Mouse (Mus musculus): Measurements from ENCODE around the gene Gm7075.

Gm7075 gene

GRCm38 (mm10) chr10:63428243-63429022, 6.8 kb upstream of the Gm7075 start:
- no peak for TF ChIP-seq GATA4 (IDR thresholded peaks at IDR 0.05; ENCODE audit: insufficient replicate concordance, low read length)

DNA sequence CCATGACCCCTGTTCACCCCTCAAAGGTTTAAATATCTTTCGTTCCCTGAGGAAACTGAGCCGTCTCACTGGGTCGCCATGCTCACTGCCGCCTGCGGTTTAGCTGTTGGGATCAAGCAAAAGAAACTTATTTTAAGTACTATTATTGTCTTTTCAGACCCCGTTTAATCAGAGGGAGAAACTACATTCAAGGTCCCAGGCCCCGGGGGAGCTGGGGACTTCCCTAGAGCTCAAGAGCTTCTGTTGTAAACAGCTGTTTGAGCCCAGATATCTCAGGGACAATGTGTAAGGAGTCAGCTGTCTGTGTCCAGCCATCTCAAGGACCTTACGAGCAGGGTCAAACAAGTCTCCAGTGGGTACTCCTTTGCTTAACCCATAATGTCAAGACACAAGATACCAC, 5.6 kb upstream of the Gm7075 start:
- no peak for TF ChIP-seq GATA4 (IDR thresholded peaks at IDR 0.05; ENCODE audit: insufficient replicate concordance, low read length)

DNA sequence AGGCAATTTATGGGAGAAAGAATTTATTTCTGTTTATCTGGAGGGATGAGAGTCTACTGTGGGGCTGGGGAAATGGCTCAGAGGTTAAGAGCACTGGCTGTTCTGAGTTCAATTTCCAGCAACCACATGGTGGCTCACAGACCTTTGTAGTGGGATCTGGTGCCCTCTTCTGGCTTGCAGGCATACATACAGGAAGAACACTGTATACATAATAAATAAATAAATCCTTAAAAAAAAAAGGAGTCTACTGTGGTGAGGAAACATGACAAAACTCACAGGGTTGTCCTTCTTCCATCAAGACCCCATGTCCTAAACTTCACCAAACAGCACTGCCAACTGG, 2.9 kb upstream of the Gm7075 start:
- no peak for TF ChIP-seq GATA4 (IDR thresholded peaks at IDR 0.05; ENCODE audit: insufficient replicate concordance, low read length)

GRCm38 (mm10) chr10:63423591-63424474, 2.2 kb upstream of the Gm7075 start:
- no peak for TF ChIP-seq GATA4 (IDR thresholded peaks at IDR 0.05; ENCODE audit: insufficient replicate concordance, low read length)

DNA sequence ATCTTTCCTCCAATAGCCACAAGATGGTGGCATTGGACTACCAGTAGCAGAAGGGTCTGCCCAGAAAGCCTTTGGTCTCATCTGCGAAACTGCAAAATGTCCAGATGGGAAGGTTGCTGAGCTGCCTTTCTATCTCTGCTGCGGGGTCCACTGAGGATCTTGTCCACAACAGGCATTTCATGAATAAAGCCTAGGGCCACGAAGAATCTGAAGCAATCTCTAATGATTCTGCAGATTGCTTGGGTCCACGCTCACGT, 1.1 kb upstream of the Gm7075 start:
- no peak for TF ChIP-seq GATA4 (IDR thresholded peaks at IDR 0.05; ENCODE audit: insufficient replicate concordance, low read length)

- no peak for TF ChIP-seq GATA4 (IDR thresholded peaks at IDR 0.05; ENCODE audit: insufficient replicate concordance, low read length)
Measured at GRCm38 (mm10) chr10:63417061-63417460, 4.5 kb downstream of the Gm7075 start.

DNA sequence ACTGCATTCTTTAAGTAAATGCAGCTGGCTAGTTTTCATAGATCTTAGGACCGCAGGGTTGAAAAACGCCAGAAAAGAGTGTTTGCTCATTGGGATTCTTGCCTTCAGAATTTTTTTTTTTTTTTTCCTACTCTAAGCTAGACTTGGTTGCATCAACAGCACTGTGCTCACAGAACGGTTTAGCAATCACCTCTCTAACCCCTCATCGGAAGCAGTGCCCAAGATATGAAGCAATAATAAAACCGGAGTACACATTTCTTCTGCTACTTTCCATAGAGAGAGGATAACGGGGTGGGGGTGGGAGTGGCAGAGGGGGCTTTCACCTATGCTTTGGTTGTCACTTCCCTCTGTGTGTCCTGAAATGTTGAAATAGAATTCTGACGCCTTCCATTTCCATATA, 5.7 kb downstream of the Gm7075 start:
- TF ChIP-seq GATA4 (IDR thresholded peaks at IDR 0.05; ENCODE audit: insufficient replicate concordance, low read length), result no peak

GRCm38 (mm10) chr10:63415287-63415686, 6.3 kb downstream of the Gm7075 start:
- peak; percentile 68 for TF ChIP-seq GATA4 (IDR thresholded peaks at IDR 0.05; ENCODE audit: insufficient replicate concordance, low read length)

DNA sequence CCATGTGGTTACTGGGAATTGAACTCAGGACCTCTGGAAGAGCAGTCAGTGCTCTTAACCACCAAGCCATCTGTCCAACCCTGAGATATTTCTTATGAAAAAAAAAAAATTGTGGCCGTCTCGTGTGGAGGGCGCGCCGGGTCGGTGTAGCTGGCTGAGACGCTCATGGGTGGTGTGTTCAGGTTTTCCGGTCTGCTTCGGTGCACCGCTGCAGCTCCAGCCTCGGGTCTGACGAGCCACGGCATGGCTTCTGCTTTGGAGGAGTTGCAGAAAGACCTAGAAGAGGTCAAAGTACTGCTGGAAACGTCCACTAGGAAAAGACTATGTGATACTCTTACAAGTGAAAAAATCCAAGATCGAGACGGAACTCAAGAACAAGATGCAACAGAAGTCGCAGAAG, 8.8 kb downstream of the Gm7075 start:
- TF ChIP-seq GATA4 (IDR thresholded peaks at IDR 0.05; ENCODE audit: insufficient replicate concordance, low read length), result no peak

DNA sequence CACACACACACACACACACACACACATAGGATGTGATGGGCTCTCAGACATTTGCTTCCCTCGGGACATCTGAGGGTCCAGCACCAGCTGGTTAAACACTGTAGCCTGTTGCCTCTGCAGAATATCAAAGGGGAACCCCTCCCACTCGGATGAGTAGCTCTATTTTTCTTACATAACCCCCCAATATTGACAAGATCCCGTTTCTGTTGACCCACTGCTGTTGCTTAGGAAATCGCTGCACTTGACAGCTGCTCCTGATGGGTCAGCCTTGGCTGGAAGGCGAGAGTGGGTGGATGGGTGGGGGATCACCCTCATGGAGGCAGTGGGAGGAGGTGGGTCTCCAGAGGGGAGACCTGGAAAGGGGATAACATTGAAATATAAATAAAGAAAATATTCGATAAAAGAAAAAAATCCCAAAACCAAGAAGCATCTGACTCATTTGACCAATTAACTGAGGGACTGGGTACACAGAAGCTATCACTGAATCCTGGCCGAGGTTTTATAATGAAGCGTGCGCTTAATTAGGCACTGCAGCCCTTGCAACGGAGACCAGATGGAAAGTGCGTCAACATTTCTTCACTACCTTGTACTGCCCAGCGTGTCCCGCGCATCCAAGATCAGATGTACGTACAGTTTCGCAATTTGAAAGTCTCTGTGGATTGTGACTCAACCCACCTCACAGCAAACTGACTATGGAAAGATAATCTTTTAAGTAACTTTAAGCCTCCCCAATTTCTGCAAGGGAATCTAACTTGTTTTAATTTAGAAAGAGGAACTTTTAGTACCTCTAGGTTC, 11.2 kb downstream of the Gm7075 start:
- no peak for TF ChIP-seq GATA4 (IDR thresholded peaks at IDR 0.05; ENCODE audit: insufficient replicate concordance, low read length)

GRCm38 (mm10) chr10:63403636-63404035, 18.0 kb downstream of the Gm7075 start:
- no peak for TF ChIP-seq GATA4 (IDR thresholded peaks at IDR 0.05; ENCODE audit: insufficient replicate concordance, low read length)

DNA sequence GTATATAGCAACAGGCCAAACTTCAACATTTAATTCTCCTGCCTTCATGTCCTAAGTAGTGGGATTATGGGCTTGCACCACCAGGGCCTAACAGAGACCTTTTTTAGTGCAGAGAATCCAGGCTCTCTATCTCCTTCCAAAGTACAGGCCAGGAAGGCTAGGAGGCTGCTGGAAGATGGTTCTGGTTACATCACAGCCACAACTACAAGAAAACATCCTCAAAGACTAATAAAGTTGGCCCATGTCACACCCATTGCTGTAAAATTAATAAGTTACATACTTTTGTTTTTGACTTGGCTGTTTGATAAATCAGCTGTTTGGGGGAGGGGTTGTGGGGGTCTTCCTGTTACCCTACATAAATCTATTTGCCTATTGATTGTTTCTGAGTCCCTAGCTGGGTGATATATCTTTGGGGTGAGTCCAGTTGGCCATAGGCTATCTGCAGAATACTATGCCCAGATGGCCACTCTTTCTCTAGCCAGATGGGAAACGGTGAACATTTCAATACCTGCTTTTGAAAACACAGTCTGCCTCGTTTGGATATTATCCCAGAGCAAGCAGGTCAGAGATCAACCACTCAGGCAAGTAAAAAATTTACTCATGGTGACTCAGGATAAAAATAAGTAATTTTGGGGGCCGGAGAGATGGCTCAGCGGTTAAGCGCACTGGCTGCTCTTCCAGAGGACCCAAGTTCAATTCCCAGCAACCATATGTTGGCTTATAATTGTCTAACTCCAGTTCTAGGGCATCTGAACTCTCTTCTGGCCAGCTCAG, 18.7 kb downstream of the Gm7075 start:
- no peak for TF ChIP-seq GATA4 (IDR thresholded peaks at IDR 0.05; ENCODE audit: insufficient replicate concordance, low read length)

DNA sequence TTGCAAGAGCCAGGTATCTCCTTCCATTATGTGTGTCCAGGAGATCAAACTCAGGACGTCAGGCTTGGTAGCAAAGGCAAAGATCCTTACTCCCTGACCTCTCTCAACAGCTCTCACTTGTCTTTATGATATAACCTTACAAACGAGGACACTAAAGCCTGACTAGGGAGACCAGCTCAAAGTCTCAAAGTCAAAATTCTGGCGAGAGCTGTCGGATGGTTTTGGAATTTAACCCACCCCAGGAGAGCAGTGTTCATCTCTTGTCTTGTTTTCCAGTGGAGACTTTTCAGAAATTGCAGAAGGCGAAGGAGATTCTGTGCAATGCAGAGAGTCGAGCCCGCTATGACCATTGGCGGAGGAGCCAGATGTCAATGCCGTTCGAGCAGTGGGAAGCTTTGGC, 24.6 kb downstream of the Gm7075 start:
- TF ChIP-seq GATA4 (IDR thresholded peaks at IDR 0.05; ENCODE audit: insufficient replicate concordance, low read length), result no peak

- TF ChIP-seq GATA4 (IDR thresholded peaks at IDR 0.05; ENCODE audit: insufficient replicate concordance, low read length), result no peak
Measured at GRCm38 (mm10) chr10:63388948-63389347, 32.6 kb downstream of the Gm7075 start.

GRCm38 (mm10) chr10:63386991-63387390, 34.6 kb downstream of the Gm7075 start:
- TF ChIP-seq GATA4 (IDR thresholded peaks at IDR 0.05; ENCODE audit: insufficient replicate concordance, low read length), result no peak
